Mouse (Mus musculus): ENCODE results near the gene Il17rb. TPM values are rescaled to one million over a fixed set of nuclear protein-coding genes. Genes with fewer than 3 reads are reported as not detected.

Gene Il17rb
- polyA plus RNA-seq, 1 experiment from 2014 or later, result 0.60 TPM

- WGBS (ENCODE audit: insufficient replicate concordance), result 79% methylated on average over 10 of the region's 10 CpGs
- Histone ChIP-seq H3K27ac (ENCODE audit: low read depth, low read length) (no peak overlapping the region), H3K36me3 (ENCODE audit: control insufficient read depth, insufficient read depth, low read length) (no peaks in the 10 kb centered on the region), H3K9me3 (replicated peaks; ENCODE audit: control insufficient read depth, low read length) (no peaks in the 10 kb centered on the region), H3K27me3 (ENCODE audit: control insufficient read depth, insufficient read depth, low read length) (peaks cover 30% of the 10 kb centered on the region), H3K9ac (ENCODE audit: low read depth, low read length) (no peak overlapping the region), H3K4me2 (no peak overlapping the region), H3K4me3 (ENCODE audit: low read depth, low read length) (no peak overlapping the region), H3K4me1 (ENCODE audit: control insufficient read depth, insufficient read depth, low read length) (no peaks in the 10 kb centered on the region)
- ATAC-seq (replicated peaks; ENCODE audit: insufficient number of reproducible peaks, low FRiP score, low TSS enrichment), result no peak
Measured at GRCm38 (mm10) chr14:30009864-30010560, 1.3 kb upstream of the Il17rb start.

GRCm38 (mm10) chr14:29999475-29999811 lies 9.3 kb downstream of the Il17rb start:
- no peak for ATAC-seq (replicated peaks; ENCODE audit: insufficient number of reproducible peaks, low FRiP score, low TSS enrichment)
- Histone ChIP-seq H3K4me2 (no peak overlapping the region), H3K27me3 (ENCODE audit: control insufficient read depth, insufficient read depth, low read length) (0 out of 2 replicates have a peak, but pooled peaks cover 5% of the 10 kb centered on the region), H3K36me3 (ENCODE audit: control insufficient read depth, insufficient read depth, low read length) (peaks cover 6% of the 10 kb centered on the region), H3K9ac (ENCODE audit: low read depth, low read length) (no peak overlapping the region), H3K27ac (ENCODE audit: low read depth, low read length) (no peak overlapping the region), H3K9me3 (replicated peaks; ENCODE audit: control insufficient read depth, low read length) (no peaks in the 10 kb centered on the region), H3K4me1 (ENCODE audit: control insufficient read depth, insufficient read depth, low read length) (no peaks in the 10 kb centered on the region), H3K4me3 (ENCODE audit: low read depth, low read length) (no peak overlapping the region)
- WGBS (ENCODE audit: insufficient replicate concordance), result 85% methylated on average over 3 of the region's 3 CpGs

- WGBS (ENCODE audit: insufficient replicate concordance), result 78% methylated on average over 13 of the region's 13 CpGs
Measured at GRCm38 (mm10) chr14:29998747-29999474, 9.8 kb downstream of the Il17rb start.

GRCm38 (mm10) chr14:29997345-29997744 lies 11.4 kb downstream of the Il17rb start:
- Histone ChIP-seq H3K27ac (ENCODE audit: low read depth, low read length) (no peak overlapping the region), H3K9me3 (replicated peaks; ENCODE audit: control insufficient read depth, low read length) (no peaks in the 10 kb centered on the region), H3K36me3 (ENCODE audit: control insufficient read depth, insufficient read depth, low read length) (peaks cover 13% of the 10 kb centered on the region), H3K4me3 (ENCODE audit: low read depth, low read length) (no peak overlapping the region), H3K27me3 (ENCODE audit: control insufficient read depth, insufficient read depth, low read length) (no peaks in the 10 kb centered on the region), H3K4me1 (ENCODE audit: control insufficient read depth, insufficient read depth, low read length) (no peaks in the 10 kb centered on the region), H3K9ac (ENCODE audit: low read depth, low read length) (no peak overlapping the region), H3K4me2 (no peak overlapping the region)
- no peak for ATAC-seq (replicated peaks; ENCODE audit: insufficient number of reproducible peaks, low FRiP score, low TSS enrichment)

More at GRCm38 (mm10) chr14:29998747-29999474, 9.8 kb downstream of the Il17rb start:
- H3K9me3 ChIP-seq (replicated peaks; ENCODE audit: control insufficient read depth, low read length), result no peaks in the 10 kb centered on the region
- no peaks in the 10 kb centered on the region for H3K4me1 ChIP-seq (ENCODE audit: control insufficient read depth, insufficient read depth, low read length)
- H3K27ac ChIP-seq (ENCODE audit: low read depth, low read length), result no peak overlapping the region
- no peak overlapping the region for H3K4me3 ChIP-seq (ENCODE audit: low read depth, low read length)
- H3K36me3 ChIP-seq (ENCODE audit: control insufficient read depth, insufficient read depth, low read length), result peaks cover 7% of the 10 kb centered on the region
- H3K9ac ChIP-seq (ENCODE audit: low read depth, low read length), result no peak overlapping the region
- H3K4me2 ChIP-seq, result no peak overlapping the region
- H3K27me3 ChIP-seq (ENCODE audit: control insufficient read depth, insufficient read depth, low read length), result 0 out of 2 replicates have a peak, but pooled peaks cover 5% of the 10 kb centered on the region
- ATAC-seq (replicated peaks; ENCODE audit: insufficient number of reproducible peaks, low FRiP score, low TSS enrichment), result no peak

DNA sequence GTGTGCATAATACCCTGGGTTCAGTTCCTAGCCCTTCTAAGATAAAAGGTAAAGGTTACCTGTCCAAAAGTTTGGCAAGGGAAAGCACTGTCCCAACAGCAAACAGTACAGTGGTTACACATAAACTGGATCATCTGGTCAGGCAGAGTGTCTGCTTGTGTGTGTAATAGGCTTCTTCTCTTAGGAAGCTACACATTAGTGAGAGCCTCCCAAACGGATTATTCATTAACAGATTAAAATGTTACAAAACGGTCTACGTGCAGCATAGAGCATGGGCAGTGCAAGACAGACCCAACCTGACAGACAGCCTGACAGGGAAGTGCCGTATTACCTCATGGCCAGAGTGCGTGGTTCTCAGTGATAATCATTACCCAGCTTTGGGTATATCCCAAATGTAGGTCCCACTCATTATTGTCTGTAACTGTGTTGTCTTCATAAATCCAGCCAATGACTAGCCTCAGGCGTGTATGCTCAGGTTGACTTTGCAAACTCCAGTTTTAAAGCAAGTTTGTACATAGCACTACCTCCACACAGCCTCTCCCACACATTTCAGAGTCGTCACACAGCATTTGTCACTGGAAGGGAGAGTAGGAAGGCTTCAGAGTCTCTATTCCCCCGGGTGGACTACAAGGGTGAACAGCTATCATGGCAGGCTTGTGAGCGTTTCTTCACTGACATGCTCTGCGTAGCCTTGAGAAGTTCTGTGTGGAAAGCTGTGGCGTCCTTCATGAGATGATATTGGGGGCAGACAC lies 12.5 kb downstream of the Il17rb start:
- Histone ChIP-seq H3K4me1 (ENCODE audit: control insufficient read depth, insufficient read depth, low read length) (no peaks in the 10 kb centered on the region), H3K27ac (ENCODE audit: low read depth, low read length) (no peak overlapping the region), H3K9ac (ENCODE audit: low read depth, low read length) (no peak overlapping the region), H3K4me2 (no peak overlapping the region), H3K36me3 (ENCODE audit: control insufficient read depth, insufficient read depth, low read length) (peaks cover 19% of the 10 kb centered on the region), H3K9me3 (replicated peaks; ENCODE audit: control insufficient read depth, low read length) (no peaks in the 10 kb centered on the region), H3K27me3 (ENCODE audit: control insufficient read depth, insufficient read depth, low read length) (no peaks in the 10 kb centered on the region), H3K4me3 (ENCODE audit: low read depth, low read length) (no peak overlapping the region)
- no peak for ATAC-seq (replicated peaks; ENCODE audit: insufficient number of reproducible peaks, low FRiP score, low TSS enrichment)
- 92% methylated on average over 11 of the region's 11 CpGs for WGBS (ENCODE audit: insufficient replicate concordance)

DNA sequence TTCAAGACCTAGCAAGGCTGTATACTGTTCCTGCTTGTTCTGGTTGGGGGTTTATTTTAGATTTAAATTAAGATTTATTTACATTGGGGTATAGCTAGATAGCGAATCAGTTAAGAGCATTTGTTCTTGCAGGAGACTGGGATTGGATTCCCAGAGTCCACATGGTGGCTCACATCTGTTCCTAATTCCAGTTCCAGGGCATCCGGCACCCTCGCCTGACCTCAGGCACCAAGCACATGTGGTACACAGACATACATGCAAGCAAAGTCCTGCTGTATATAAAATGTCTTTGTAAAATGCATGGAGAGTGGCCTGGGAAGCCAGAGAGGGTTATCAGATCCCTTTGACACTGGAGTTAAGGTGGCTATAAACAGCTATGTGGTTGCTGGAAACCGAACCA lies 13.7 kb downstream of the Il17rb start:
- Histone ChIP-seq H3K36me3 (ENCODE audit: control insufficient read depth, insufficient read depth, low read length) (peaks cover 28% of the 10 kb centered on the region), H3K9me3 (replicated peaks; ENCODE audit: control insufficient read depth, low read length) (no peaks in the 10 kb centered on the region), H3K27ac (ENCODE audit: low read depth, low read length) (no peak overlapping the region), H3K4me1 (ENCODE audit: control insufficient read depth, insufficient read depth, low read length) (no peaks in the 10 kb centered on the region), H3K4me3 (ENCODE audit: low read depth, low read length) (no peak overlapping the region), H3K4me2 (no peak overlapping the region), H3K9ac (ENCODE audit: low read depth, low read length) (no peak overlapping the region), H3K27me3 (ENCODE audit: control insufficient read depth, insufficient read depth, low read length) (no peaks in the 10 kb centered on the region)
- no peak for ATAC-seq (replicated peaks; ENCODE audit: insufficient number of reproducible peaks, low FRiP score, low TSS enrichment)
- 90% methylated on average over 4 of the region's 4 CpGs for whole genome bisulfite sequencing (ENCODE audit: insufficient replicate concordance)

DNA sequence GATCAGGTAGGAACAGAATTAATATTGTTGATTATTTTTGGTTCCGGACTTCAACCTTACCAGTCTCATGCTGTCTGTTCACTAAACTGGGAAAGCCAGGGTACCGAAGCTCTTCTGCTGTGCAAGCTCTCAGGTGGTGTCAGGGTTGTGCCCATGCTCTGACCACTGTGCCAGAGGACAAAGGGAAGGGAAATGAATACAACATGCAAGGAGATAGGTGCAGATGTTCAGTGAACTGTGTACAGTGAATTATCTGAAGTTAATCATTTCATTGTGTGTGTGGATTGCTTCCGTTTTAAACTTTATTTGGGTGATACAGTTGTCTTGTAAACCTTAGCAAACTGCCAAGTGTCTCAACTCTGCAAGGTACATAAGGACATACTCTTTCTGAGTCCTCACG lies 20.4 kb downstream of the Il17rb start:
- peaks cover 71% of the 10 kb centered on the region for H3K36me3 ChIP-seq (ENCODE audit: control insufficient read depth, insufficient read depth, low read length)
- 95% methylated on average over 4 of the region's 4 CpGs for WGBS (ENCODE audit: insufficient replicate concordance)

GRCm38 (mm10) chr14:29987739-29988138 lies 21.0 kb downstream of the Il17rb start:
- H3K9ac ChIP-seq (ENCODE audit: low read depth, low read length), result no peak overlapping the region
- no peak for ATAC-seq (replicated peaks; ENCODE audit: insufficient number of reproducible peaks, low FRiP score, low TSS enrichment)
- H3K4me3 ChIP-seq (ENCODE audit: low read depth, low read length), result no peak overlapping the region
- H3K27me3 ChIP-seq (ENCODE audit: control insufficient read depth, insufficient read depth, low read length), result no peaks in the 10 kb centered on the region
- H3K36me3 ChIP-seq (ENCODE audit: control insufficient read depth, insufficient read depth, low read length), result peaks cover 74% of the 10 kb centered on the region
- H3K4me1 ChIP-seq (ENCODE audit: control insufficient read depth, insufficient read depth, low read length), result no peaks in the 10 kb centered on the region
- WGBS (ENCODE audit: insufficient replicate concordance), result 91% methylated on average over 9 of the region's 9 CpGs
- no peak overlapping the region for H3K27ac ChIP-seq (ENCODE audit: low read depth, low read length)
- H3K4me2 ChIP-seq, result no peak overlapping the region
- H3K9me3 ChIP-seq (replicated peaks; ENCODE audit: control insufficient read depth, low read length), result no peaks in the 10 kb centered on the region

More for the DNA sequence above, 20.4 kb downstream of the Il17rb start:
- Histone ChIP-seq H3K9me3 (replicated peaks; ENCODE audit: control insufficient read depth, low read length) (no peaks in the 10 kb centered on the region), H3K4me2 (no peak overlapping the region), H3K4me3 (ENCODE audit: low read depth, low read length) (no peak overlapping the region), H3K27me3 (ENCODE audit: control insufficient read depth, insufficient read depth, low read length) (no peaks in the 10 kb centered on the region), H3K9ac (ENCODE audit: low read depth, low read length) (no peak overlapping the region), H3K4me1 (ENCODE audit: control insufficient read depth, insufficient read depth, low read length) (no peaks in the 10 kb centered on the region), H3K27ac (ENCODE audit: low read depth, low read length) (no peak overlapping the region)
- ATAC-seq (replicated peaks; ENCODE audit: insufficient number of reproducible peaks, low FRiP score, low TSS enrichment), result no peak
